22 mouse cellular contexts compared by ENCODE assay signal in genomic region chr12:17296899-17297298, GRCm38 (mm10). TPM values are rescaled to one million over a fixed set of nuclear protein-coding genes. Genes with fewer than 3 reads are reported as not detected.
"Had no signal": no experiment of that assay in that cellular context is flagged by ENCODE, and none has a peak within 500 bp of the region (broad histone marks: within the 10 kb centered on the region; RNA-seq: fewer than 3 reads in every experiment).

No protein-coding gene starts in this region.

- H3K36me3 ChIP-seq: lung, embryonic 15.5 days; midbrain, embryonic 13.5 days; midbrain, embryonic 15.5 days; neural tube, embryonic 12.5 days; stomach, embryonic 15.5 days had no signal

- H3K4me1 ChIP-seq: lung, embryonic 15.5 days; megakaryocyte, embryonic 14.5 days; midbrain, embryonic 13.5 days; midbrain, embryonic 15.5 days; neural tube, embryonic 12.5 days; stomach, embryonic 15.5 days had no signal

- H3K27me3 ChIP-seq: lung, embryonic 15.5 days; midbrain, embryonic 13.5 days; midbrain, embryonic 15.5 days; neural tube, embryonic 12.5 days; stomach, embryonic 15.5 days had no signal

- H3K9ac ChIP-seq: liver, postnatal 0 days; lung, embryonic 15.5 days; midbrain, embryonic 13.5 days; midbrain, embryonic 15.5 days; neural tube, embryonic 12.5 days; stomach, embryonic 15.5 days had no signal

- DNase-seq: liver, postnatal 0 days; lung, adult 2 months; lung, postnatal 14 days; lung, postnatal 36 days; right cerebral cortex, postnatal 14 days; thymus, adult 2 months; thymus, postnatal 25 days; thymus, postnatal 4 days had no signal

- H3K4me2 ChIP-seq: lung, embryonic 15.5 days; midbrain, embryonic 11.5 days; midbrain, embryonic 13.5 days; midbrain, embryonic 15.5 days; neural tube, embryonic 12.5 days; stomach, embryonic 15.5 days had no signal

- H3K4me3 ChIP-seq: lung, embryonic 15.5 days; megakaryocyte, embryonic 14.5 days; midbrain, embryonic 13.5 days; midbrain, embryonic 15.5 days; neural tube, embryonic 12.5 days; stomach, embryonic 15.5 days had no signal

- H3K9me3 ChIP-seq: lung, embryonic 15.5 days; megakaryocyte, embryonic 14.5 days; midbrain, embryonic 13.5 days; midbrain, embryonic 15.5 days; neural tube, embryonic 12.5 days; stomach, embryonic 15.5 days had no signal

- H3K27ac ChIP-seq: lung, embryonic 15.5 days; macrophage; midbrain, embryonic 13.5 days; midbrain, embryonic 15.5 days; neural tube, embryonic 12.5 days; stomach, embryonic 15.5 days; stomach, postnatal 0 days had no signal

- ATAC-seq: liver, postnatal 0 days; lung, postnatal 0 days; midbrain, embryonic 13.5 days; midbrain, embryonic 15.5 days had no signal

RNA-seq across cellular contexts. Expression of gene Atp6v1c2, which starts 32.3 kb away (rescaled TPM):
- total RNA-seq: monocyte, adult 5-6 weeks; neutrophil, adult 5-6 weeks had no signal
- polyA plus RNA-seq: macrophage; spleen, adult 2 months; urinary bladder, adult 2 months had no signal
